Mouse (Mus musculus) liver, embryonic 14.5 days (tissue): ENCODE measurements around the gene Tec.

Experiments
- CTCF ChIP-seq: IDR thresholded peaks from 2 replicates; pipeline ENCODE4 v1.5.1; 2016; ENCODE audit warnings: antibody characterized with exemption, low read depth, control low read depth
- EP300 ChIP-seq: IDR thresholded peaks from 2 replicates; pipeline ENCODE4 v1.6.1; 2016; ENCODE audit warnings: antibody characterized with exemption, low read depth

DNA sequence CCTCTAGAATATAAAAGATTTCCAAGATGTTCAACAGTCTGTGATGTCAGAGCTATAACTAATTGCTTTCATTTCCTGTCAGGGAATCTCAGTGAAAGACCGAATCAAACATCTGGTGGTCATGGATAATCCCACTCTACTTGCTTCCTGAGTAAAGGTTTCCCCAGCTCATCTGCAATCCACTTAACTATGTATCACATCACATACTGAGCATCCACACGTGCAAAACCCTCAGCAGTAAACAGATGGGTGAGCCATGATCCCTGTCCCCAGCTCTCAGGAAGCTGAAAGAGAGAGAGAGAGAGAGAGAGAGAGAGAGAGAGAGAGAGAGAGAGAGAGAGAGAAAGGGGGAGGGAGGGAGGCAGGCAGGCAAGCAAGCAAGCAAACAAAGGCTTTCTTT, 51.8 kb downstream of the Tec start:
- TF ChIP-seq CTCF (no peak), EP300 (no peak)
